Mouse (Mus musculus): ENCODE measurements around the gene Malsu1.
A peak's percentile ranks its signal among the peaks of the same experiment; 100 is the strongest.

Malsu1 gene

GRCm38 (mm10) chr6:49074117-49074490 lies 509 bp downstream of the Malsu1 start:
- DNase-seq (ENCODE audit: low read depth, low spot score) = peak; percentile 57

GRCm38 (mm10) chr6:49077894-49078293 lies 4.3 kb downstream of the Malsu1 start:
- peak; percentile 29 for DNase-seq (ENCODE audit: low read depth, low spot score)

GRCm38 (mm10) chr6:49079313-49079712 lies 5.7 kb downstream of the Malsu1 start:
- DNase-seq (ENCODE audit: low read depth, low spot score) = no peak

- no peak for DNase-seq (ENCODE audit: low read depth, low spot score)
These were observed 9.4 kb downstream of the Malsu1 start for GRCm38 (mm10) chr6:49083008-49083407.

- no peak for DNase-seq (ENCODE audit: low read depth, low spot score)
These were observed 21.4 kb downstream of the Malsu1 start for GRCm38 (mm10) chr6:49094968-49095367.

GRCm38 (mm10) chr6:49096421-49096820 lies 22.8 kb downstream of the Malsu1 start:
- DNase-seq (ENCODE audit: low read depth, low spot score) = peak; percentile 99

GRCm38 (mm10) chr6:49096933-49097461 lies 23.4 kb downstream of the Malsu1 start:
- peak; percentile 100 for DNase-seq (ENCODE audit: low read depth, low spot score)

- no peak for DNase-seq (ENCODE audit: low read depth, low spot score)
These were observed 24.1 kb downstream of the Malsu1 start for GRCm38 (mm10) chr6:49097596-49098110.

- DNase-seq (ENCODE audit: low read depth, low spot score) = no peak
These were observed 25.5 kb downstream of the Malsu1 start for GRCm38 (mm10) chr6:49099086-49099485.

GRCm38 (mm10) chr6:49106746-49107500 lies 33.3 kb downstream of the Malsu1 start:
- no peak for DNase-seq (ENCODE audit: low read depth, low spot score)

GRCm38 (mm10) chr6:49109196-49109595 lies 35.6 kb downstream of the Malsu1 start:
- peak; percentile 63 for DNase-seq (ENCODE audit: low read depth, low spot score)

GRCm38 (mm10) chr6:49113895-49114294 lies 40.3 kb downstream of the Malsu1 start:
- no peak for DNase-seq (ENCODE audit: low read depth, low spot score)

GRCm38 (mm10) chr6:49114457-49114856 lies 40.9 kb downstream of the Malsu1 start:
- DNase-seq (ENCODE audit: low read depth, low spot score) = no peak

GRCm38 (mm10) chr6:49115550-49115949 lies 42.0 kb downstream of the Malsu1 start:
- DNase-seq (ENCODE audit: low read depth, low spot score) = no peak

GRCm38 (mm10) chr6:49116241-49116640 lies 42.6 kb downstream of the Malsu1 start:
- DNase-seq (ENCODE audit: low read depth, low spot score) = no peak

- DNase-seq (ENCODE audit: low read depth, low spot score) = no peak
These were observed 44.9 kb downstream of the Malsu1 start for GRCm38 (mm10) chr6:49118446-49118845.

- DNase-seq (ENCODE audit: low read depth, low spot score) = no peak
These were observed 46.0 kb downstream of the Malsu1 start for GRCm38 (mm10) chr6:49119462-49120135.

GRCm38 (mm10) chr6:49120370-49120769 lies 46.8 kb downstream of the Malsu1 start:
- no peak for DNase-seq (ENCODE audit: low read depth, low spot score)

GRCm38 (mm10) chr6:49130328-49130727 lies 56.7 kb downstream of the Malsu1 start:
- DNase-seq (ENCODE audit: low read depth, low spot score) = peak; percentile 65

GRCm38 (mm10) chr6:49131855-49132254 lies 58.3 kb downstream of the Malsu1 start:
- DNase-seq (ENCODE audit: low read depth, low spot score) = no peak

- DNase-seq (ENCODE audit: low read depth, low spot score) = no peak
These were observed 58.9 kb downstream of the Malsu1 start for GRCm38 (mm10) chr6:49132352-49133090.

All from 3T3-L1 (cell line).